Mouse (Mus musculus) MN1 (cell line): Measurements from ENCODE around the gene Peli2.

Source experiments
- DNase-seq: peaks from one replicate; pipeline ENCODE4 v3.0.0-alpha.2; 2016; ENCODE audit warnings: low spot score

The Peli2 gene

GRCm38 (mm10) chr14:48190946-48191345, 70.3 kb downstream of the Peli2 start:
- DNase-seq = no peak

- no peak for DNase-seq
These were observed 71.3 kb downstream of the Peli2 start for GRCm38 (mm10) chr14:48191925-48192324.

GRCm38 (mm10) chr14:48196804-48197203, 76.2 kb downstream of the Peli2 start:
- no peak for DNase-seq

DNA sequence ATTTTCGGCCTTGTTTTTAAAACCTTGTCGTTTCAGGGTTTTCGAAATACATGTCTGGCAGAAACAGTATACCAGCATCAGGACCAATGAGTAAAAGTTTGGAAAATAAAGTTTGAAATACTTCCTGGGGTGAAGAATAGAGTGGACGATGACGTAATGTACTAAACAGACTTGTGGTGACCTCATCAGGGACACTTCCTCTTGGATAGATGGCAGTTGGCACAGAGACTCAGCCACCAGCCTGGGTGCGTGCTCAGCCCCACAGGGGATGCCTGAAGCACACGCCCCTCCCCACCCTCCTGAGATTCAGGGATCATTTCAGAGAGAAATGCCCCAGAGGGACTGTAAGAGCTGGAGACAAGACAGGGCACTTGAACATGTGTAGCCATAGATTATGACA, 76.7 kb downstream of the Peli2 start:
- no peak for DNase-seq

- DNase-seq = no peak
These were observed 77.7 kb downstream of the Peli2 start for GRCm38 (mm10) chr14:48198190-48198954.

DNA sequence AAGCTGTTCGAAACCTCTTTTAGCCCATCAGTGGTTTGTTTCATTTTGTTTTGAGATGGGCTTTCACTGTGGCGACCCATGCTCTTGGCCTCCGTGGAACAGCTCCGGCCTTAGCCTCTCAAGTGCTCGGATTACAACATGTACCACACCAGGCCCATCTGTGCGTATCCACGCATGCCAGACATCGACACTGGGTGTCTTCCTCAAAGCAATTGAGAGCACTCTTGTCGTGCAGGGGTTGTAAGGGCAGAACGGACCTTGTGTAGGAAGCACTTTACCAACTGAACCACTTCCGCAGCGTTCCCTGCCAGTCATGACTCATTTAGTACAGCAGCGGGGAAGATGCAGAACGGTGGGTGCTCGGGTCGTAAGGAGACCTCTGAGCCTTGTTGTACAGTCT, 78.3 kb downstream of the Peli2 start:
- no peak for DNase-seq

GRCm38 (mm10) chr14:48199506-48199905, 78.9 kb downstream of the Peli2 start:
- DNase-seq = no peak

DNA sequence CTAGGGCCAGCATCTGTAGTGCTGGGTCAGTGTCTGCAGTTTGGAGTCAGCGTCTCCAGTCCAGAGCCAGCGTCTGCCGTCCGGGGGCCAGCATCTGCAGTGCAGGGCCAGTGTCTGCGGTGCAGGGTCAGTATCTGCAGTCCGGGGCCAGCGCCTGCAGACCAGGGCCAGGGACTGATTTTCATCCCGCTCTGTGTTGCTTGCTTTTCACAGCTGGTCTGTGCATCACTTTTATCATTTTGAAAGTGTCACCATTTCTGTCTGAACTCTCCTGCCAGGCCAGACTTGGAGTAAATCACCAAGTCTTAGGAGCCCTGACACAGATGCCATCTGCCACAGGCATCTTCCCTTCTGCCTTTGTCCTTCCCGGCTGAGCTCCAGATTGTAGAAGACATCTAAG, 79.7 kb downstream of the Peli2 start:
- DNase-seq = no peak

- DNase-seq = no peak
These were observed 80.2 kb downstream of the Peli2 start for GRCm38 (mm10) chr14:48200788-48201187.

DNA sequence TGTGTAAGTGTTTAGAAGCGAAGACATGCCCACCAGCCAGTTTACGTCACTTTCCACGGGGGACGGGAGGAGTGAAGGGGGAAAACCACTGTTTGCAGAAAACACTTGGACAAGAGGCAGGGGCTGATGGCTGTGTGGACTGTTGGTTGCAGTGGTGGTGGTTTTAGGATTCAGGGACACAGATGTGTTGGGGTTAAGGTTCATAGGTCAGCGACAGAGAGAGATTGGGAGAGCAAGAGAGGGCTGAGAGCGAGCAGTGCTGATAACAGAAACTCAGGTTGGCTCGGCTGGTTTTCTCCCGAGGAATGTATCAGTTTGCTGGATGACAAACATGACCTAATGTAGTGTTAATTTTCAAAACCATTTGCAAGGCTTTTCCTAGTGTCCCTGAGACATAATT, 80.8 kb downstream of the Peli2 start:
- DNase-seq = no peak

DNA sequence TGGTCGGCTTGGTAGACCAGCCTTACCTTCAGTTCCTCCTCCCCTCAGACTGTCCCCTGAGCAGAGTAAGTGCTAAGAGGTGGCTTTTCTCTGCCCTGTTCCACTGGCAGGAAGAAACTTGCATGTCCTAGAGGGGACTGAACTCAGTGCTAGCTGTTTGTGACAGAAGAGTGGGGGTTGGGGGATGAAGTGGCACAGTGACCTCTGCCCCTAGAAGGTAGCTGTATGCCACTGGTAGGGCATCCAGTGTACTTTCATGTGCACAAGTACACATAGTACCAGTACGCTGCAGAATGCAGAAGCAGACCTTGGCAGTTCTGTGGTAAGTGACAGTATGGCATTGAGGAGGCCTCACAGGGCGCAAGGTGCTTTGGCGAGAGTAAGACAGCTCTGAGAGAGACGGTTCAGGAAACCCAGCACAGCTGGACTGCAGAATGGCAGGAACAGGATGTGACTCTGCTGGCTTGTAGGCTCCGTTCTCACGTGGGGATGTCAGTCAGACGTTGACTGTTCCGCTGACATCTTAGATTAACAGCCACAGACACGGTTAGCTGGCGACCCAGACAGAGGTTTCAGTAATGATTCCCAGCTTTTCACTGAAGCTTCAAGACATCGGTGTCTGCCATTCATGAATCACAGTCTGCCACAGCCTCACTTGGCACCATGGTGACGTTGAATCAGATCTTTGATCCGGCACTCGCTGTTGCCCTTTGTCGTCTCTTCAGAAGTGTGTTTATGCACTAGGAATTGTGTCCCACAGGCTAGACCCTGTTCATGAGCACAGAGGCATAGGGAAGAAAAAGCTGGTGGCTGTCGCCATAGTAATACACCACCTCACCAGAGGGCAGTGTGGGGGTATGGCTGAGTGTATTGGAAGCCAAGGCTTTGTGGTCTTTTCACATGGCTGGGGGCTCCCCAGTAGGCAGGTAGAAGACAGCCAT, 81.7 kb downstream of the Peli2 start:
- no peak for DNase-seq

DNA sequence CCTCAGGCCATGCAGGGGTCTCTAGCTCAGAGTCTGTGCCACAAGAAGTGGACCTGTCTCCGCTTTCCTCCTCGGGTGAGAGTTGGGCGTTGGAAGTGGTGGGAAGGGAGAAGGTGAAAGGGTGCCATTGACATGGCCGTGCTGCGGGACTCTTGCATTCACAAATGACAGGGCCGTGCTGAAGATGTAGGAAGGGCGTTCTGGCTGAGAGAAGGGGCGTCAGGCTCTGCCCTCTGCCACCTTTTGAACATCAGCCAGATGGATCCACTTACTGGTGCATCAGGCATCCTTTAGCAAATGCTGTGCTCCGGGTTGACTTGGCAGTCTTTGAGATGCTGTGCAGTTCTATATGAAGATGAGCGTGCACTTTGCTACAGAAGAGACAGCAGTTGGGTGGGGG, 84.4 kb downstream of the Peli2 start:
- no peak for DNase-seq

GRCm38 (mm10) chr14:48205635-48206034, 85.0 kb downstream of the Peli2 start:
- DNase-seq = no peak

DNA sequence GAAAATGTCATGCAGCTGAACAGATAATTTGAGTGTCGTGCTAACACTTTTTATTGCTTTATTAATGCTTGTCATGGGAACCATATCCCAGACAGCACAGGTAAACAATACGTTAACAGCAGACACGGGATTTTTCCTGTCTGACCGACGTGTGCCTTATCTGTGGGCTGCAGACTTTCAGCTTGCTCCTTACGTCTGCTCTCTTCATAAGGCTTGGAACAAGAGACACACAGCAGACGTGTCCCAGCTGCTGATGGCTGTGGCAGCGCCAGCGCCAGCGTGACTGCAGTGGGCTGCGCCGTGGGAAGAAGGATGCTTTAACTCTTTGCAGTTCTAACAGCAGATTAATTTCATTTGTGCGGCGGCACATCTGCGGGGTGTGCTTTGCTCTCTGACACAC, 86.5 kb downstream of the Peli2 start:
- DNase-seq = no peak

GRCm38 (mm10) chr14:48207746-48208640, 87.4 kb downstream of the Peli2 start:
- no peak for DNase-seq

DNA sequence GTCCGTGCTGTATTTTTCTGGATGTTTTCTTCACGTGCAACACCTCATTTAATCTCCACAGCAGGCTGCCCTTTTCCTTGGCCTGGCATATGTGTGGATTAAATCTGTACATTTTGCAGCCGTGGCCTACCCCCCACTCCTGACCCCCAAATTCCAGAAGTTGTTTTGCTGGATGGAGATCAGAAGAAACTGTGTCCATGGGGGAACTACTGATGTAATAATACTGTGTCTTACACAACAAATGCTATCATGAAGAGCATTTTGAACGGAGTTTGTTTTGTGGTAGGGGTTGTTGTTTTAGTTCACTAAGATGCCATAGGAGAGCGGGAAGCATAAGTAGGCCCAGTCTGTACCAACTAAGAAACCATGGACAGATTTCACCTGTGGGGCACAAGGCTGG, 88.8 kb downstream of the Peli2 start:
- no peak for DNase-seq

DNA sequence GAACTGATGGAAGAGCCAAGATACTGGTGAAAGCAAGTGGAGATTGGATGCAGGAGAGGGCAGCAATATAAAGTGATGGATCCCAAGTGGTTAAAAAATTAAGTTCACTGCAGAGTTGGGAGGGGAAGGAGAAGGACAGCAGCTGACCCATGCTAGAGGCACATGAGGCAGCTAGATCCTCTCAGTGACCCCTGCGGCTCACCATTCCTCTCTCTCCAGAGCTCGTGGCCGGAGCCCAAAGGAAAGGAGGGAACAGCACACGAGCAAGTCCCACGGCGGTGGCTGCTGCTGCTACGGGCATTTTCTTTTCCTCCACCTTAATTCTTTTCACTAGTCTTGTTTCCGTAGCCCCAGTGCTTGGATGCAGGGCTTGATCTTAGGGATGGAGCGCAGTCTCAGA, 89.5 kb downstream of the Peli2 start:
- DNase-seq = no peak

DNA sequence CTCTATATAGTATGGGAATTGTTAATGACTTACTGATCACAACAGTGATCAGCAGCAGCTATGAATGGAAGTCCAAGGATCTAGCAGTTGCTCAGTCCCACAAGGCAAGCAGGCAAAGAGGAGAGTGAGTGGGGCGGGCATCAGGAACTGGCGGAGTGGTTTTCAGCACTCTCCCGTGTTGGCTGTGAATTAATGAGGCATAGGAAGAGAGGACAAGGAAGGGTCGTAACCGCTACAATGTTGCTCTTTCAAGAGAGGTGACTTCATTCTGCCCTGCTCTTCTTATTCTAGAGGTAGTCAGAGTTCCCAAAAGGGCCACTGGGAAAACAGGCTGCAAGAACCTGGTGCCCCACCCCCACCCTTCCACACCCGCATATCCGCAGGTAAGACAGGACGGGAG, 90.9 kb downstream of the Peli2 start:
- no peak for DNase-seq

- no peak for DNase-seq
These were observed 92.2 kb downstream of the Peli2 start for GRCm38 (mm10) chr14:48212839-48213238.

- DNase-seq = no peak
These were observed 93.0 kb downstream of the Peli2 start for GRCm38 (mm10) chr14:48213593-48213992.

- DNase-seq = no peak
These were observed 101.4 kb downstream of the Peli2 start for GRCm38 (mm10) chr14:48222051-48222450.

DNA sequence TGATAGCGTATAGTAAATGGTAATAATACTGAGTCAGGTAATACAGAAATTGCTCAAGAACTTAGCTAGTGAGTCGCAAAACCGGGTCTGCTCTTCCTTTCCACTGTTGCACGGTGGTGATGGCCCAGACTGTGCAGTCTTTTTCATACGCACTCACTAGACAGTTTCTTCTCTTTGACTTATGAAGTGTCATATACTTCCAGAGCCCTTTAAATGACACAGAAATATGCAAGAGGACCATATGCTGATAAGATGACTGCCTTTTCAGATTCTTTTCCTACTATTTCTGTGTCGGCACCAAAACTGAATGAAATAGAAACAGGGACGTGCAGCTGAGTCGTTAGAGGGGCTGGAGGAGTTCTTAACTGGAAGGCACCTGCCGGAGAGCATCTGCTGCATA, 102.1 kb downstream of the Peli2 start:
- DNase-seq = no peak
